Mouse (Mus musculus): ENCODE results near the gene Cd81. TPM values are rescaled to one million over a fixed set of nuclear protein-coding genes. Genes with fewer than 3 reads are reported as not detected.

Gene Cd81
- polyA plus RNA-seq, 1 experiment from 2014 or later = 276 TPM

DNA sequence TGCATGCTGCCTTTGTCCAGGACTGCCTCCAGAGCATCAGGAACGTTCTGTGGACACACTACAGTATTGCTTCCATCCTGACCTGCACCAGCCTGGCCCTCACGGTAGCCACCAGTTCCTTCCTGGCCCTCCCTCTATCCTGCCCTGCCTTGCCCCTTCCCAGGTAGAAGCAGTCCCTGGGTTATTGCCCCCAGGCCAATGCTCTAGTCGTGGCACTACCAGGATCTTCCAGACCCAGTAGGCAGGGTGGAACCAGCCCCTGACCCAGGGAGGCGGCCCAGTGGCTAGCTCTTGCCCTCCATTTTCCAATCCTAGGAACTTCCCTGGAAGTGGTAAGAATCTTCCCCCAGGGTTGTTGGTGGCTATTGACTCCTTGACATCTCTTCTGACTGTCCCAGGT lies 35.4 kb upstream of the Cd81 start:
- peak; percentile 4 for DNase-seq (ENCODE audit: low spot score, missing footprints)
- no peaks in the 10 kb centered on the region for H3K9me3 ChIP-seq (ENCODE audit: control insufficient read depth, low read length)
- no peak for ATAC-seq (ENCODE audit: low FRiP score)
- no peak overlapping the region for H3K4me2 ChIP-seq
- no peaks in the 10 kb centered on the region for H3K36me3 ChIP-seq (ENCODE audit: control insufficient read depth, insufficient read depth, low read length)
- H3K9ac ChIP-seq (ENCODE audit: low read length) = no peak overlapping the region
- H3K27ac ChIP-seq (ENCODE audit: low read depth, low read length) = no peak overlapping the region
- no peaks in the 10 kb centered on the region for H3K27me3 ChIP-seq (ENCODE audit: control insufficient read depth, insufficient read depth, low read length)
- 74% methylated on average over 4 of the region's 4 CpGs for WGBS
- no peaks in the 10 kb centered on the region for H3K4me1 ChIP-seq (ENCODE audit: control insufficient read depth, insufficient read depth, low read length)
- H3K4me3 ChIP-seq (ENCODE audit: low read depth, low read length) = no peak overlapping the region

DNA sequence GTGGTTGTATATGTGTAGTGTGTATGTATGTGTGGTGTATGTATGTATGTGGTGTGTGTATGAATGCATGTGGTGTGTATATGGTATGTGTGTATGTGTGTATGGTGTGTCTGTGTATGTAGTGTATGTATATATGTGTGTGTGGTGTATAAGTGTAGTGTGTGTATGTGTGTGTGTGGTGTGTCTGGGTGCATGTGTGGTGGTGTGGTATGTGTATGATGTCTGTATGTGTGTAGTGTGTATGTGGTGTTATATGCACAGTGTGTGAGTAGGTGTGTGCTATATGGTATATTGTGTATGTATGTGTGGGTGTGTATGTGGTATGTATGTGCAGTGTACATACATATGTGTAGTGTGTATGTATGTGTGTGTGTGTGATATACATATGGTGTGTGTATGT lies 32.5 kb upstream of the Cd81 start:
- no peaks in the 10 kb centered on the region for H3K27me3 ChIP-seq (ENCODE audit: control insufficient read depth, insufficient read depth, low read length)
- no peak overlapping the region for H3K4me3 ChIP-seq (ENCODE audit: low read depth, low read length)
- peak; percentile 17 for DNase-seq (ENCODE audit: low spot score, missing footprints)
- H3K4me1 ChIP-seq (ENCODE audit: control insufficient read depth, insufficient read depth, low read length) = no peaks in the 10 kb centered on the region
- no peak overlapping the region for H3K4me2 ChIP-seq
- no peaks in the 10 kb centered on the region for H3K9me3 ChIP-seq (ENCODE audit: control insufficient read depth, low read length)
- no peak for ATAC-seq (ENCODE audit: low FRiP score)
- no peak overlapping the region for H3K9ac ChIP-seq (ENCODE audit: low read length)
- H3K36me3 ChIP-seq (ENCODE audit: control insufficient read depth, insufficient read depth, low read length) = no peaks in the 10 kb centered on the region
- no peak overlapping the region for H3K27ac ChIP-seq (ENCODE audit: low read depth, low read length)

DNA sequence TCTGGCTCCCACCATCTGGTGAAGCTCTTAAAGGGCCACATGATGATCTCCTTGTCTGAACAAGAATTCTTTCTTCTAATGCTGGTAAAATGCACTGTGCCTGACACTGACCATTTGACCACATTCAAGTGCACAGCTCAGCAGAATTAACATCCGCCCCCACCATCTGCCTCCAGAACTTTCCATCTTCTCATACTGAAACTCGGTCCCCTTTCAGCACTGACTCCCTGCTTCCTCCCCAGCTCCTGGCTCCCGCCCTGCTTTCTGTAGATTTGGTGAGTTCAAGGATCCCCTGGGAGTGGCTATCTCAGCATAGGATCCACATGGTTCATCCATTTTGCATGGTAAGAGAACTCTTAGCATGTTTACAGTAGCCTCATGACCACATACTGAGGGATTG lies 31.8 kb upstream of the Cd81 start:
- no peaks in the 10 kb centered on the region for H3K27me3 ChIP-seq (ENCODE audit: control insufficient read depth, insufficient read depth, low read length)
- H3K9me3 ChIP-seq (ENCODE audit: control insufficient read depth, low read length) = no peaks in the 10 kb centered on the region
- H3K9ac ChIP-seq (ENCODE audit: low read length) = no peak overlapping the region
- H3K4me2 ChIP-seq = no peak overlapping the region
- no peak overlapping the region for H3K4me3 ChIP-seq (ENCODE audit: low read depth, low read length)
- no peak for ATAC-seq (ENCODE audit: low FRiP score)
- no peak overlapping the region for H3K27ac ChIP-seq (ENCODE audit: low read depth, low read length)
- no peaks in the 10 kb centered on the region for H3K4me1 ChIP-seq (ENCODE audit: control insufficient read depth, insufficient read depth, low read length)
- WGBS = 81% methylated on average over 3 of the region's 3 CpGs
- H3K36me3 ChIP-seq (ENCODE audit: control insufficient read depth, insufficient read depth, low read length) = no peaks in the 10 kb centered on the region
- peak; percentile 33 for DNase-seq (ENCODE audit: low spot score, missing footprints)

DNA sequence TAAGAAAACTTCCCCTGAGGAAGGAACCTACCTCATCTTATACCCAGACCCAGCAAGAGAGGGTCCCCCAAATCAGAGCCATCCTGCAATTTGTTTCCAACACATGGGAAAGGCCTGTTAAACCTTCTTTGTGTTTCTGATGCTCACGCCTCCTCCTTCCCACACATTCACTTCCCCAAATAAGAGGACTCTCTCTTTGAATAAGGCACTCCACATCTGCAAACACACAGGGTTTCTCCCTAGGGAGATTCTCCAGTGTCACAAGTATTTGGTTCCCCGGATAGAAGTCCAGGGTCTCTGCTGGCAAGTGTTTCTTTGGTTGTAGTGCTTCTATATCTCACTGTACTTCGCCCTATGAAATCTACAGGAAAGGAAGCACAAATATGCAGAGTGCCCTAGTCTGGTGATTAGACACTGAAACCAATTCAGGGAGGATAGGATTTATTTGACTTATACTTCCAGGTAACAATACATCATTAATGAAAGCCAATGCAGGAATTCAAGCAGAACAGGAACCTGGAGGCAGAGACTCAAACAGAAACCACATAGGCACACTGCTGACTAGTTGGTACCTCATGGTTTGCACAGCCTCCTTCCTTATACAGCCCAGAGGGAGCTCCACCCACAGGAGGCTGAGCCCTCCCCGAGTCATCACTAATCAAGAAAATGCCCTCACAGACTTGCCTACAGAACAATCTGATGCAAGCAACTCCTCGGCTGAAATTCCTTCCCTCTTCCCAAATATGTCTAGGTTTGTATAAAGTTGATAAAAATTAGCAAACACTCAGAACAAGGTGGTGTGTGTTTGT lies 31.0 kb upstream of the Cd81 start:
- Histone ChIP-seq H3K4me2 (no peak overlapping the region), H3K9ac (ENCODE audit: low read length) (no peak overlapping the region), H3K9me3 (ENCODE audit: control insufficient read depth, low read length) (no peaks in the 10 kb centered on the region), H3K27me3 (ENCODE audit: control insufficient read depth, insufficient read depth, low read length) (no peaks in the 10 kb centered on the region), H3K4me3 (ENCODE audit: low read depth, low read length) (no peak overlapping the region), H3K4me1 (ENCODE audit: control insufficient read depth, insufficient read depth, low read length) (no peaks in the 10 kb centered on the region), H3K36me3 (ENCODE audit: control insufficient read depth, insufficient read depth, low read length) (no peaks in the 10 kb centered on the region), H3K27ac (ENCODE audit: low read depth, low read length) (no peak overlapping the region)
- DNase-seq (ENCODE audit: low spot score, missing footprints) (no peak), ATAC-seq (ENCODE audit: low FRiP score) (no peak)
- WGBS = 75% methylated on average over 5 of the region's 5 CpGs

DNA sequence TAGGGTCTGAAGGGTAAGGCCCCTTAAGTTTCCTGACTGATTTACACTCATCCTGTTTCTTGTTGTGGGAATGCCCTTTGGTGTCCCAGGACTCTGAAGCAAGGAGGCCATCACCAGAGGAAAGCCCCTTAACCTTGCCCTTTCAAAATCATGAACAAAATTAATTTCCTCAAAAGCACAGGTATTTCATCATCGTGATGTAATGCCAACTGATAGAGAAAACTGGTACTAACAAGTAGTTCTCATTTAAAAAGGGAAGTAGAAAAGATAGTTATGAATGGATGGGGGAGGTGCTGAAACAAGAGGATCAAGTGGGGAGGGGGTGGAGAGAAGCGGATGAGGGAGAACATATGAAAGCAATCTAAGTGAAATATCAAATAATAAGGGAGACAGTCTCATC lies 29.0 kb upstream of the Cd81 start:
- no peaks in the 10 kb centered on the region for H3K36me3 ChIP-seq (ENCODE audit: control insufficient read depth, insufficient read depth, low read length)
- H3K9me3 ChIP-seq (ENCODE audit: control insufficient read depth, low read length) = no peaks in the 10 kb centered on the region
- no peaks in the 10 kb centered on the region for H3K4me1 ChIP-seq (ENCODE audit: control insufficient read depth, insufficient read depth, low read length)
- no peak overlapping the region for H3K9ac ChIP-seq (ENCODE audit: low read length)
- 93% methylated on average over 2 of the region's 2 CpGs for WGBS
- H3K27ac ChIP-seq (ENCODE audit: low read depth, low read length) = no peak overlapping the region
- no peak overlapping the region for H3K4me3 ChIP-seq (ENCODE audit: low read depth, low read length)
- H3K4me2 ChIP-seq = no peak overlapping the region
- no peaks in the 10 kb centered on the region for H3K27me3 ChIP-seq (ENCODE audit: control insufficient read depth, insufficient read depth, low read length)
- ATAC-seq (ENCODE audit: low FRiP score) (no peak), DNase-seq (ENCODE audit: low spot score, missing footprints) (peak; percentile 8)

DNA sequence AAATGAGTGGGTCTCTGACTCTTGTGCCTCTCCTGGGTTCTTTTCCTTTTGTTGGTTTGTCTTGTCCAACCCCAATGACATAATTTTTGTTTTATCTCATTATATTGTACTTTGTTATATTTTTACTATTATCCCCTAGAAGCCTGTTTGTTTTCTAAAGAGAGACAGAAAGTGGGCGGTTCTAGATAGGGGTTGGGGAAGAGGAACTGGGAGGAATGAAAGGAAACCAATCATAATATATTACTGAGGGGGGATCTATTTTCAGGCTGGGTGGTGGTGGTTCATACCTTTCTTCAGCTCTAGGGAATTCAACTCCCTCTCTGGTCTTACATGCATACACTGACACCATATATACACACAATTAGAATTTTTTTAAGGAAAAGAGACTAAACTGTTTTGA lies 28.2 kb upstream of the Cd81 start:
- no peak for ATAC-seq (ENCODE audit: low FRiP score)

DNA sequence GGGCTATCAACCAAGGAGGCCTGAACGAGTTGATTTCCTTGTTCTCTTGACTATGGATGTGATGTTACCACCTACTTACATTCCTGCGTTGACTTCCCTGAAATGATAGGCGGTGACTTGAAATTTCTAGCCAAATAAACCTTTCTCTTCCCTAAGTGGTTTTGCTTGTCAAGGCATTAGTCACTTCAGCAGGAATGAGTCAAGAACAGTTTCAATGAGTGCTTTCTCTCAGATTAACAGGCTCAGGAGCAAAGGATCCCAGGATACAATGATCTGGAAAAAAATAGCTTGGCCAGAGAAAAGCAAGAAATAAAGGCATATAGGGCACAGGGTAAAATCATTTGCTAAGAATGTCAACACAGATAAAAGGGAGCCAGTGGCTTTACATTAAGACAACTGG lies 27.0 kb upstream of the Cd81 start:
- H3K9ac ChIP-seq (ENCODE audit: low read length) = no peak overlapping the region
- H3K4me3 ChIP-seq (ENCODE audit: low read depth, low read length) = no peak overlapping the region
- H3K27ac ChIP-seq (ENCODE audit: low read depth, low read length) = no peak overlapping the region
- no peaks in the 10 kb centered on the region for H3K36me3 ChIP-seq (ENCODE audit: control insufficient read depth, insufficient read depth, low read length)
- no peaks in the 10 kb centered on the region for H3K27me3 ChIP-seq (ENCODE audit: control insufficient read depth, insufficient read depth, low read length)
- ATAC-seq (ENCODE audit: low FRiP score) = no peak
- peak; percentile 73 for DNase-seq (ENCODE audit: low spot score, missing footprints)
- H3K4me1 ChIP-seq (ENCODE audit: control insufficient read depth, insufficient read depth, low read length) = no peaks in the 10 kb centered on the region
- 85% methylated on average over 3 of the region's 3 CpGs for WGBS
- no peak overlapping the region for H3K4me2 ChIP-seq
- H3K9me3 ChIP-seq (ENCODE audit: control insufficient read depth, low read length) = no peaks in the 10 kb centered on the region

More for the DNA sequence above, 28.2 kb upstream of the Cd81 start:
- H3K9ac ChIP-seq (ENCODE audit: low read length) = no peak overlapping the region
- H3K4me2 ChIP-seq = no peak overlapping the region
- no peaks in the 10 kb centered on the region for H3K27me3 ChIP-seq (ENCODE audit: control insufficient read depth, insufficient read depth, low read length)
- H3K4me3 ChIP-seq (ENCODE audit: low read depth, low read length) = no peak overlapping the region
- DNase-seq (ENCODE audit: low spot score, missing footprints) = no peak
- no peak overlapping the region for H3K27ac ChIP-seq (ENCODE audit: low read depth, low read length)
- no peaks in the 10 kb centered on the region for H3K36me3 ChIP-seq (ENCODE audit: control insufficient read depth, insufficient read depth, low read length)
- no peaks in the 10 kb centered on the region for H3K4me1 ChIP-seq (ENCODE audit: control insufficient read depth, insufficient read depth, low read length)
- 79% methylated on average over 1 of the region's 1 CpGs for WGBS
- H3K9me3 ChIP-seq (ENCODE audit: control insufficient read depth, low read length) = no peaks in the 10 kb centered on the region

DNA sequence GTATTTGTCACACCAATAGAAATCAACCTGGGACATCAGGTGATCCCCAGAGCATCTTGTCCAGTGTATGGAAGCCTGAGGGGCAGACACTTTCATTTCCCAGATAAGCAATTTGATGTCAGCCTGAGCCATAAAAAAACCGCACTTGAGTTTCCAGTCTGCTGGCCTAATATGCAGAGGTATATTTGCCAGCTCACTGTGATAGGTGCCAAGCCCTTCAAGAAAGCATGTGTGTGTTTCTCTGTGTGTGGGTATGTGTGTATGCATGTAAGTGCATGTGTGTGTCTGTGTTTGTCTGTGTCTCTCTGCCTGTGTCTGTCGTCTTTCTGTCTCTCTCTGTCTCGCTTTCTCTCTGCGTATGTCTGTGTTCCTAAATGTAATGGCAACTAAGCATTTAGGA lies 25.3 kb upstream of the Cd81 start:
- Histone ChIP-seq H3K4me1 (ENCODE audit: control insufficient read depth, insufficient read depth, low read length) (no peaks in the 10 kb centered on the region), H3K9me3 (ENCODE audit: control insufficient read depth, low read length) (no peaks in the 10 kb centered on the region), H3K27ac (ENCODE audit: low read depth, low read length) (no peak overlapping the region), H3K9ac (ENCODE audit: low read length) (no peak overlapping the region), H3K4me2 (no peak overlapping the region), H3K36me3 (ENCODE audit: control insufficient read depth, insufficient read depth, low read length) (no peaks in the 10 kb centered on the region), H3K27me3 (ENCODE audit: control insufficient read depth, insufficient read depth, low read length) (no peaks in the 10 kb centered on the region), H3K4me3 (ENCODE audit: low read depth, low read length) (no peak overlapping the region)
- 96% methylated on average over 4 of the region's 4 CpGs for WGBS
- DNase-seq (ENCODE audit: low spot score, missing footprints) (peak; percentile 17), ATAC-seq (ENCODE audit: low FRiP score) (no peak)

DNA sequence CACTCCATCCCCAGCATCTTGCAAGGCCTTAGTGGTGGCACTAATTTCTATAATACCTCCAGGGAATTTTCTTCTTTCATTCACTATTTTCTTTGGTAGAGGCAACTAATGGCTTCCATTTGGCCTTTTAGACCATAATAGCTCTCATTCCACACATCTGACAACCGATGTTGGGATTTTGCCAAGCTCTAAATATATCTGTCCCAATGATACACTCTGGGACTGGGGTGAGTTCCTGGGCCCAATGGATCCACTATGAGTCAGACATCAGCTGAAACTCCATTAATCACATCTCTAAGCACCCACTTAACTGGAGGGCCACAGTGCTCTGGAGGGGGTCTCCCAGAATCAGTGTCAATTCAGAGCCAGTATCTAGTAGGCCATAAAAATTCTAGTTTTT lies 20.7 kb upstream of the Cd81 start:
- Histone ChIP-seq H3K4me3 (ENCODE audit: low read depth, low read length) (no peak overlapping the region), H3K9ac (ENCODE audit: low read length) (no peak overlapping the region), H3K4me2 (no peak overlapping the region), H3K4me1 (ENCODE audit: control insufficient read depth, insufficient read depth, low read length) (no peaks in the 10 kb centered on the region), H3K27ac (ENCODE audit: low read depth, low read length) (no peak overlapping the region), H3K9me3 (ENCODE audit: control insufficient read depth, low read length) (no peaks in the 10 kb centered on the region), H3K36me3 (ENCODE audit: control insufficient read depth, insufficient read depth, low read length) (no peaks in the 10 kb centered on the region), H3K27me3 (ENCODE audit: control insufficient read depth, insufficient read depth, low read length) (no peaks in the 10 kb centered on the region)
- WGBS = 84% methylated on average over 1 of the region's 1 CpGs
- DNase-seq (ENCODE audit: low spot score, missing footprints) = no peak
- ATAC-seq (ENCODE audit: low FRiP score) = no peak

Data from midbrain, embryonic 11.5 days (tissue).